Mouse (Mus musculus) heart, adult 11 months (tissue): Measurements from ENCODE around the gene Mob3c.

Experiments used
- DNase-seq: peaks from one replicate; pipeline ENCODE4 v3.0.0; 2022

Gene Mob3c

DNA sequence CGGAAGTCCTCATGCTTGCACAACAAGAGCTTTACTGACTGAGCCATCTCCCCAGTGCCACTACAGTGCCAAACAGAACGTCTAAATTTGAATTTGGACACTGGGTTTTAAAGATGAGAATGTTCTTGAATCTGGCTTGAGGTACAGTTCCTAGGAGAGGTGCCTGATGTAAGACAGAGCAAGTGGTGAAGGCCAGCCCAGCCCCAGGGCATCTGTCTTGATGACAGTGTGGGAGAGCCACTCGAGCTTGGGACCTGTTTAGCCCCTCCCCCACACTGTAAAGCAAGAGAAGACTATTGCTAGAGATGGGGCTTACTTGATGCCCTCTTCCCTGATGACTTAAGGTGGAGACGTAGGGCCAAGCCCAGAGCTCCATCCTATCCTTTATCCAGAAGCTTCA lies 54.3 kb downstream of the Mob3c start:
- no peak for DNase-seq

DNA sequence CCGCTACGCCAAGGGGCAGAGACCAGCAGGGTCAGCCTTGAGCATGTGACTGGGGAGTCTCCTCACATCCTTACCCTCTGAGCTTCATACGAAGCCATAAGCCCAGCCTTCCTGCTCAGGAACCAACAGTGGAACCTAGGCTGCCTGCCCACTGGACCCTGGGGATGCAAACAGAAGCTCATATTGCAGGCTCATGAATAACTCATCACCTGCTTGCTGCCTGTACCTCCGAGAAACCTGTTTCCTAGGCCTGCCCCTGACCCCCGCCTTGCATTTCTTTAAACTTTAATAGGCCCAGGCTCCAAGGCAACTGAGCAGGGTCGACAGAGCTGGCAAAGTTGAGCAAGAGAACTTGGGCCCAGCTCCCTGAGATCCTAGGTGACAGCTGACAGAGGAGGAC lies 56.1 kb downstream of the Mob3c start, which contains the start of gene Kncn:
Gene Kncn, plus strand, starts transcription at position 379 of the 400 bp plus-strand sequence.
- DNase-seq: no peak
